Mouse (Mus musculus): ENCODE measurements around the gene Atp11c.

Gene Atp11c

DNA sequence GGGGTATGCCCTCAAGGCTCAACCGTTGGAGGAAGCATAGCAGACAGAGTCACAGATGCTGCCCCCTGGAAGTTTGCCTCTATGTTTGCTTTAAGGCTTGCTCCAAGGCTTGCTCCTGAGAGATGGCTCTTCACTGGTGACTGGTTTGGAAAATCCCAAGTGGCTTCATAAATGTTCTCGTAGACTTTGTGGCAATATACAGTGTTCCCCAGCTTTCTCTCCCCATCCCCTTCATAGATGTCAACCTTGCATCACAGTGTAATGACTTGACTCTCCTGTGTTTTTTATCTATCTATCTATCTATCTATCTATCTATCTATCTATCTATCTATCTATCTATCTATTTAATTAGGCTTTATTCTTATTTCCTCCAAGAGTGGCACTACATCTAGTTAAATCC is at the start of gene Atp11c:
Gene Atp11c, minus strand, starts transcription at position 101 of the 400 bp plus-strand sequence.
- ATAC-seq (ENCODE audit: insufficient number of reproducible peaks, low FRiP score, low TSS enrichment), result no peak

- no peak for ATAC-seq (ENCODE audit: insufficient number of reproducible peaks, low FRiP score, low TSS enrichment)
Observed at GRCm38 (mm10) chrX:60609202-60609601, 16.7 kb upstream of the Atp11c start.

- no peak for ATAC-seq (ENCODE audit: insufficient number of reproducible peaks, low FRiP score, low TSS enrichment)
Observed at GRCm38 (mm10) chrX:60570539-60570938, 22.0 kb downstream of the Atp11c start.

DNA sequence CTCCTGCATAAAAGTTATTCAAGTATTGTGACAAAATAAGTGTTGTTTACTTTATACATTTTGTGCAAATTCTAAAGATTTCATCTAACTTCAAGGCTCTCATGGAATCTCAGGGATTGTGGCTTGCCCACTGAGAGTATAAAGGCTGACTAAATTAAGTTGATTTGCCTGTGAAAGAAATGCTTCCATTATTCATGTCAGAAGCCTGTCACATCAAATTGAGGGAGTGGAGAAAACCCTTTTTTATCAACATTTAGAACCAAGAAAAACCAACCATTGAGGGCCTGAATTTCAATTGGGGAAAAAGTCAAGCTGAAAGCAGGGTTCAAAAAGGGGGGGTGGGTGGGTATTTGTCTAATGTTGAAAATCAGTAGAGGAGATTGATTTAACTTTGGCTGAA is 23.5 kb downstream of the Atp11c start:
- no peak for ATAC-seq (ENCODE audit: insufficient number of reproducible peaks, low FRiP score, low TSS enrichment)

GRCm38 (mm10) chrX:60555242-60555641 is 37.3 kb downstream of the Atp11c start:
- ATAC-seq (ENCODE audit: insufficient number of reproducible peaks, low FRiP score, low TSS enrichment), result no peak

DNA sequence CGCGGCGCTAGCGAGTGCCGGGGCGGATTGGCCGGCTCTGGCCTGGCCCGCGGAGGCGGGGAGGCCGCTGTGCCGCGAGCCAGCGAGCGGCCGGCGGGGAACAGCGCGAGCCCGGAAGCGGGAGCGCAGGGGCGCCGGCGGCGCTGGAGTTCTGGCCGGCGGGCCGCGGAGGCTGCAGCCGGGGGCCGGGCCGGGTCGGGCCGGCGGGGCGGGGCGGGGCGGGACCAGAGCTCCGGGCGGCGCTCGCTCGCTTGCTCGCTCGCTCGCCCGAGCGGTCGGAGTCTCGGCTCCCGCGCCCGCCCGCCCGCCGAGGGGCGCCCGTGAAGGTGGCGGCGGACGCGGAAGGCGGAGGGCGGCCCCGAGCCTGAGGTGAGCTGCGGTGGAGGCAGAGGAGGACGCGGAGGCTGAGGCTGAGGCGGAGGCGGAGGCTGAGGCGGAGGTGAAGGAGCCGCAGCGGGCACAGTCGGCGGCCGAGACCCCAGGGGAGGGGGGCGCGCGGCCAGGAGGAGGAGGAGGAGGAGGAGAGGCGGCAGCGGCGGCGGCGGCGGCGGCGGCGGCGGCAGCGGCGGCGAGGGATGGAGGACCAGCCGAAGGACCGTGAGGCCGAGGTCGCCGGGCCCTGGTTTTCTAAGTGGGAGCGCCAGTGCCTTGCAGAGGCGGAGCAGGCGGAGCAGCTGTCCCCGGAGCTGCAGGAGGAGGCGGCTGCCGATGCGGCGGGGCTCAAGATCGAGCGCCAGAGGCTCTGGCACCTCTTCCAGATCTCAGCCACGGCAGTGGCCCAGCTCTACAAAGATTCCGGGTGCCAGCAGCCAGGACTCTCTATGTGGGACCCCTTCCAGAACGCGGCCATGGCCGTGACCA is 44.8 kb downstream of the Atp11c start:
- ATAC-seq (ENCODE audit: insufficient number of reproducible peaks, low FRiP score, low TSS enrichment), result peak; percentile 82

DNA sequence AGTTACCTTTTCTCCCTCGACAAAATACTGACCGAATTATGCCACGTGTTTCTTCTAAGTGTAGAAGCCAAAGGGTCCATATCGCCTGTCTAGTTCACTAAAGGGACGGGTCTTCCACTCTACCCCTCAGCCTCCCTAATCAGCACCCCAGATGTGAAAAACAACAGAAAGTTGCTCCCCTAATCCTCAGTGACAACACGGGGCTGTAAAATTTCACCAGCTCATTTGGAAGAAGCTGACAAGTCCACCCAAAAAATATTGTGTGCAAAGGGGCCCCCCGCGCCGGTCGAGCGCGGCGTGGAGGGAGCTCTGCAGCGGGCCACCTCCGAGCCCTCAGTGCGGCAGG is 45.4 kb downstream of the Atp11c start:
- ATAC-seq (ENCODE audit: insufficient number of reproducible peaks, low FRiP score, low TSS enrichment), result no peak

DNA sequence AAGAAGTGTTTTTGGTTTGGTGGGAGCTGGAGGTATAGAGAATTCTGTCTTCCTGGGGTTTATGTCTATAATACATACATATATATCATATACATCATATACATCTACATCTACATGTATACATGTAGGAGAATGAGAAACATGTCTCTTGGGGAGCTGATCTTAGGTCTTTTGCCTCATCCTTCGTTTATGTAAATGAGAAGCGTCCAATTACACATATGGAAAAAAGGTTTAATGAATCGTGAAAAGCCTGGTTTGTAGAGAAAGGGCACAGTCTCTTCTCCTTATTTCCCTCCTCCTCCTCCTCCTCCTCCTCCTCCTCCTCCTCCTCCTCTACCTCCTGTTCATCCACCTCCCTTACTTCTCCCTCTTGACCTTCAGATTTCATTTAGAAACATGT is 46.6 kb downstream of the Atp11c start:
- ATAC-seq (ENCODE audit: insufficient number of reproducible peaks, low FRiP score, low TSS enrichment), result no peak

GRCm38 (mm10) chrX:60545444-60545843 is 47.1 kb downstream of the Atp11c start:
- no peak for ATAC-seq (ENCODE audit: insufficient number of reproducible peaks, low FRiP score, low TSS enrichment)

GRCm38 (mm10) chrX:60544098-60544497 is 48.4 kb downstream of the Atp11c start:
- ATAC-seq (ENCODE audit: insufficient number of reproducible peaks, low FRiP score, low TSS enrichment), result no peak

GRCm38 (mm10) chrX:60542901-60543300 is 49.6 kb downstream of the Atp11c start:
- ATAC-seq (ENCODE audit: insufficient number of reproducible peaks, low FRiP score, low TSS enrichment), result no peak

- no peak for ATAC-seq (ENCODE audit: insufficient number of reproducible peaks, low FRiP score, low TSS enrichment)
Observed at GRCm38 (mm10) chrX:60539149-60539548, 53.3 kb downstream of the Atp11c start, which contains the start of gene Gm7073. Gm7073 (minus strand) TSS chrX:60539249.

DNA sequence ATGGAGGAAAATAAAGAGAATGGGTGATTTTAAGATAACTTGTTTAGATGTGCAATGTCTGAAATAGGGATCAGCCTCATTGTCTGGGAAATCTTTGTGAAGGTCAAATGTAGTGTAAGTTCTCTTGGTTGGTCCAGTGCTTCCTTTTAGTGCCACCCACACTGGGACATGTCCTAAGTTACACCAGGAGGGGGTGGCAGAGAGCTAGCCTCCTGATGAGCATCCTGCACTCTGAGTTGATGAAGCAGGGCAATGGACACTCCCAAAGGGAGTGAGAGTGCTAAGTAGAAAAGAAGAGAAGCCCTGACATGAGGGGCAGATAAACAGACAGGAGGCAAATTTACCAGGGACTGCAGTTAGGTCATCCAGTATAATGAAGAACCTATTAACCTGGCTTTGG is 88.5 kb downstream of the Atp11c start:
- no peak for ATAC-seq (ENCODE audit: insufficient number of reproducible peaks, low FRiP score, low TSS enrichment)

- ATAC-seq (ENCODE audit: insufficient number of reproducible peaks, low FRiP score, low TSS enrichment), result no peak
Observed at GRCm38 (mm10) chrX:60497750-60498149, 94.7 kb downstream of the Atp11c start.

DNA sequence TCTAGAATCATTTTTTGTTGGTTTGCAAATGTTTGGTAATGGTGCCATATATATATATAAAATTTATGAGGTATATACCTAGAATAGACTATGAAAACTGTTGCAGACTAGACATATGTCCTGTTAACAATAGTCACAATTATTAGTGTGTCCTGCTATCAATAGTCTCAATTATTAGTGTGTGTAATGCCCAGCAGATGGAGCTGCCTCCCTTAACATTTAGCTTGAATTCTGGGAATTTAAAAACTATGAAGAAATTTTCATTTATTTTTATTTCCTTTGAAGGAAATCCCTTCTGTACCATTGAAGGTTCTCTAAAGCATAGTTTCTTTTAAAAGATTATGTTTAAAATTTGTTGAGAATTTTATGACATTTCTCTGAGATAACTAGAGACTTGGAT is 97.2 kb downstream of the Atp11c start:
- ATAC-seq (ENCODE audit: insufficient number of reproducible peaks, low FRiP score, low TSS enrichment), result no peak

DNA sequence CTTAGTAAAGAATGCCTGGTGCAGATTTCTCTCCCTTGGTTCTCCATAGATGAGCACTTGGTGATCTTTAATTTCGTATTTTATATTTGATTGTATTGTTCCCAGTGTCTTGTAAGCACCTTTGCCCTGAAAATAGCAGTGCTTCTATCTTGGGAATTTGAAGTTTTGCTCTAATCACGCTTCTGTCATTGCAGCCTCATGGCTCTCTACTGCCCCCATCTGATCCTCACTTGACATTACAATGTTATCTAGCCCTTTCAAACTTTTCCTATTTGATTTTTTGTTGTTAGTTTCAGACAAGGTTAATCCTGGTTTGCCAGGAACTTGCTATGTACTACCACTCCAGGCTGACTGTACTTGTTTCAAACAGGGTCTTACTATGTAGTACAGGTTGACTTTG is 128.7 kb downstream of the Atp11c start:
- ATAC-seq (ENCODE audit: insufficient number of reproducible peaks, low FRiP score, low TSS enrichment), result no peak

DNA sequence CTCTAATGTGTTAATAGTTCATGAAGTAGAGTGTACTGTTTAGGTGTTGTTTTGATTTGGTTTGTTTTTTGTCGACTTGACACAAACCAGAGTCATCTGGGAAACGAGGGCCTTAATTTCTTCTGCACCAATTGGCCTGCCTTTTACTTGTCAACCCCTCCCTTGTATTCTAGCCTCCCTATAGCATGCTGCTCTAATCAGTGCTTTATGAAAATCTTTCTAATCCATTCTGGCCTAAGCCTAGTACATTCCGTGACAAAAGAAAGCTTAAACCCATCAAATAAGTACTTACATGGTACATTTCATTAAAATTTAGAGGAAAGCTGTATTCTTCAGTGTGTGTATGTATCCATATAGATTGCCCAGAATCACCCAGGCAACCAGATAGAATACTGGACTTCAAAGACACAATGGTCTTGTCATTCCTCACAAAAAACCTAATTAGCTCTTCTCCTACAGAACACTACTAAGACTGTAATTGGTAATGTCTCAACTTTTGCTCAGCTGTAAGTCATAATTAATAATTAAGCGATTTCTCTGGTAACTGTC is 177.9 kb downstream of the Atp11c start:
- no peak for ATAC-seq (ENCODE audit: insufficient number of reproducible peaks, low FRiP score, low TSS enrichment)

- no peak for ATAC-seq (ENCODE audit: insufficient number of reproducible peaks, low FRiP score, low TSS enrichment)
Observed at GRCm38 (mm10) chrX:60405681-60406080, 186.8 kb downstream of the Atp11c start.

- ATAC-seq (ENCODE audit: insufficient number of reproducible peaks, low FRiP score, low TSS enrichment), result peak; percentile 96
Observed at GRCm38 (mm10) chrX:60404668-60405044, 187.8 kb downstream of the Atp11c start.

- ATAC-seq (ENCODE audit: insufficient number of reproducible peaks, low FRiP score, low TSS enrichment), result peak; percentile 65
Observed at GRCm38 (mm10) chrX:60403764-60404667, 188.5 kb downstream of the Atp11c start.

Data from cerebellum, adult (tissue).